Mouse (Mus musculus): ENCODE measurements around the gene Lce3b. TPM values are rescaled to one million over a fixed set of nuclear protein-coding genes. Genes with fewer than 3 reads are reported as not detected.

Lce3b gene
- not detected in 2 replicates for polyA plus RNA-seq (2015; fragmentation: Nextera tagmentation; extraction: Ambion mirVana)

DNA sequence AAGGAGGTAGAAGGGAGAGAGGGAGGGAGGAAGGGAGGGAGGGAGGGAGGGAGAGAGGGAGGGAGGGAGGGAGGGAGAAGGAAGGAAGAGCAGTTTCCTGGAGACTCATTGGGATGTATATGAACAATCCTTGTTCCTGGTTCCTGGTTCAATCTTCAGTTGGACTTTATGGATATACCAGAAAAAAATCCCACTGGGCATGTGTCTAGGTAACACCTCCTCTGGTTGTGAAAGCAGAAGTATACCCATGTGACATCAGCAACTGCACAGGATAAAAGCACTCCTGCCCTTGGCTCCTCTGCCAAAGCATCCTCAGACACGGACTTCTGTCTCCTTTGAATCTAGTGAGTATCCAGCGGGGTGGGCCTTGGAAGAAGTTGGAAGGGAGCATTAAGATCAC lies at the start of gene Lce3b:
Lce3b (plus strand) TSS at position 301 of the 400 bp plus-strand sequence.

DNA sequence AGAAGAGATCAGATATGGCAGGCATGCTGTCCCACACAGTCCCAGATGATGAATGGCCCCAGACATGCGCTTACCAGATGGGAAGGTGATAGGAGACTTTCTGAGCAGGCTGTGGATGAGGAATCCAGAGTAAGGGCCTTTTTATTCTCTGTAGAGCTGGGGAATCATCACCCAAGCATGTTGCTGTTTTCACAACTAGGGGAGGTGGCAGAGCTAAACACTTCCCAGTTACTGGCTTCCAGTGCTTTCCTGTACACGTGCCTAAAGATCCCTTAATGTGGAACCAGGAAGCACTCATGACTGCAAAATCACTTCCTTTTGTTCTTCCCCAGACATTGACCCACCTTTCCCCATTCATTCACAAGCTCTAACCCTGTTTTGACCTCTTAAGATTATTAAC lies 6.6 kb upstream of the Lce3b start, which contains the start of gene Lce3a:
Lce3a (minus strand) TSS at position 101 of the 400 bp plus-strand sequence.

DNA sequence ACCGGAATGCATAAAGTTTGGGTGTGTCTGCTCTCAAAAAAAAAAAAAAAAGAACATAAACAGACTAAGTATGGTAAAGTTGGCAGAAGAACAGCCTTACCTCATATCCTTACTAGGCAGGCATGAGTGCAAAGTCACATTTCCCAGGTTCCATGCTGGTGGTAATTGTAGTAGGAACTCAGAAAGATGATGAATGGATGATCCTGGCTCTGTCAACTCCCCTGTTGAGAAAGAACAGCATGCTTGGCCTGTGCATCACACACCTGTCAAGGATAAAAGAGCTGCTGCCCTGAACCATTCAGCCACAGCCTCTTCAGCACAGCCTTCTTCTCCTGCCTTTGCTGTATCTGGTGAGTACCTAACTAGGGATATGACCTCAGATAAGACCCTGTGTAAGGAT lies 11.4 kb downstream of the Lce3b start, which contains the start of gene Lce3c:
Lce3c (plus strand) TSS at position 301 of the 400 bp plus-strand sequence.

DNA sequence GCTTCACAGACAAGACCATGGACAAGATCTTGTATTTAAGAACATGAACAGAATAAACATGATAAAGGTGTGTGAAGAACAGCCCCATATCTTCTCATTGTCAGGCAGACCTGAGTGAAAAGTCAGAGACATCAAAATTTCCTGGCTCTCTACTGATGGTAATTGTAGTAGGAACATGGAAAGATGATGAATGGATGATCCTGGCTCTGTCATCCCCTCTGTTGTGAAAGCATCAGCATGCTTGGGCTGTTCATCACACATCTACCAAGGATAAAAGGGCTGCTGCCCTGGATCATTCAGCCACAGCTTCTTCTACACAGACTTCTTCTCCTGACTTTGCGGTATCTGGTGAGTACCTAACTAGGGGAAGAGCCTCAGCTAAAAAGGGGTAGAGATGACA lies 24.3 kb downstream of the Lce3b start, which contains the start of gene Lce3d:
Lce3d (plus strand) TSS at position 301 of the 400 bp plus-strand sequence.

DNA sequence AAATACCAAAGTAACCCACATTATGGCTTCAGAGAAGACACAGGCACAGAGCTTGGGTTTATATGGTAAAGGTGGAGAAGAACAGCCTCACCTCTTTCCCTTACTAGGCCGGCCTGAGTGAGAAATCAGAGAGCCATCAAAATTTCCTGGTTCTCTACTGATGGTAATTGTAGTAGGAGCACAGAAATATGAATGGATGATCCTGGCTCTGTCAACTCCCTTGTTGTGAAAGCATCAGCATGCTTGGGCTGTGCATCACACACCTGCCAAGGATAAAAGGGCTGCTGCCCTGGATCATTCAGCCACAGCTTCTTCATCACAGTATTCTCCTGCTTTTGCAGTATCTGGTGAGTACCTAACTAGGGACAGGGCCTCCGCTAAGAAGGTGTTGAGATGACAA lies 34.0 kb downstream of the Lce3b start, which contains the start of gene Lce3e:
Lce3e (plus strand) TSS at position 301 of the 400 bp plus-strand sequence.

Other genes with a start within 250 kb of the Lce3b start
- not detected in 2 replicates for gene Lce1d, start 245.8 kb upstream of the Lce3b start, polyA plus RNA-seq (2015; fragmentation: Nextera tagmentation; extraction: Ambion mirVana)
- gene Lce1e, start 223.9 kb upstream of the Lce3b start, polyA plus RNA-seq (2015; fragmentation: Nextera tagmentation; extraction: Ambion mirVana) = not detected in 2 replicates
- not detected in 2 replicates for gene Lce1f, start 212.6 kb upstream of the Lce3b start, polyA plus RNA-seq (2015; fragmentation: Nextera tagmentation; extraction: Ambion mirVana)
- gene Gm38119, start 193.9 kb upstream of the Lce3b start, polyA plus RNA-seq (2015; fragmentation: Nextera tagmentation; extraction: Ambion mirVana) = not detected in 2 replicates
- gene Lce1g, start 180.6 kb upstream of the Lce3b start, polyA plus RNA-seq (2015; fragmentation: Nextera tagmentation; extraction: Ambion mirVana) = not detected in 2 replicates
- not detected in 2 replicates for gene Lce1h, start 167.9 kb upstream of the Lce3b start, polyA plus RNA-seq (2015; fragmentation: Nextera tagmentation; extraction: Ambion mirVana)
- gene Lce1i, start 154.1 kb upstream of the Lce3b start, polyA plus RNA-seq (2015; fragmentation: Nextera tagmentation; extraction: Ambion mirVana) = not detected in 2 replicates
- gene Lce1j, start 142.5 kb upstream of the Lce3b start, polyA plus RNA-seq (2015; fragmentation: Nextera tagmentation; extraction: Ambion mirVana) = not detected in 2 replicates
- not detected in 2 replicates for gene Lce1k, start 125.1 kb upstream of the Lce3b start, polyA plus RNA-seq (2015; fragmentation: Nextera tagmentation; extraction: Ambion mirVana)
- gene Kprp, start 105.7 kb upstream of the Lce3b start, polyA plus RNA-seq (2015; fragmentation: Nextera tagmentation; extraction: Ambion mirVana) = not detected in 2 replicates
- gene Lce1l, start 81.7 kb upstream of the Lce3b start, polyA plus RNA-seq (2015; fragmentation: Nextera tagmentation; extraction: Ambion mirVana) = not detected in 2 replicates
- gene 2310050C09Rik, start 62.8 kb upstream of the Lce3b start, polyA plus RNA-seq (2015; fragmentation: Nextera tagmentation; extraction: Ambion mirVana) = not detected in 2 replicates
- not detected in 2 replicates for gene Lce3a, start 6.7 kb upstream of the Lce3b start, polyA plus RNA-seq (2015; fragmentation: Nextera tagmentation; extraction: Ambion mirVana)
- not detected in 2 replicates for gene Lce3c, start 11.5 kb downstream of the Lce3b start, polyA plus RNA-seq (2015; fragmentation: Nextera tagmentation; extraction: Ambion mirVana)
- not detected in 2 replicates for gene Lce3d, start 24.4 kb downstream of the Lce3b start, polyA plus RNA-seq (2015; fragmentation: Nextera tagmentation; extraction: Ambion mirVana)
- gene Lce3e, start 34.1 kb downstream of the Lce3b start, polyA plus RNA-seq (2015; fragmentation: Nextera tagmentation; extraction: Ambion mirVana) = not detected in 2 replicates
- gene Lce3f, start 59.2 kb downstream of the Lce3b start, polyA plus RNA-seq (2015; fragmentation: Nextera tagmentation; extraction: Ambion mirVana) = not detected in 2 replicates
- 0.79 and 0.97 TPM in 2 replicates for gene Crct1, start 82.7 kb downstream of the Lce3b start, polyA plus RNA-seq (2015; fragmentation: Nextera tagmentation; extraction: Ambion mirVana)
- not detected in 2 replicates for gene Lce1m, start 86.1 kb downstream of the Lce3b start, polyA plus RNA-seq (2015; fragmentation: Nextera tagmentation; extraction: Ambion mirVana)
- not detected in 2 replicates for gene Gm4858, start 135.8 kb downstream of the Lce3b start, polyA plus RNA-seq (2015; fragmentation: Nextera tagmentation; extraction: Ambion mirVana)
- gene Crnn, start 211.8 kb downstream of the Lce3b start, polyA plus RNA-seq (2015; fragmentation: Nextera tagmentation; extraction: Ambion mirVana) = not detected in 2 replicates